Mouse (Mus musculus) embryonic fibroblast, embryonic 13.5 days (primary cell): ENCODE results near the gene Bmp2. TPM values are rescaled to one million over a fixed set of nuclear protein-coding genes. Genes with fewer than 3 reads are reported as not detected.

Experiments used
- H3K27ac ChIP-seq: 2 replicates; pipeline ENCODE4 v1.5.1; 2012; ENCODE audit warnings: low read length, control low read depth, inconsistent platforms; ENCODE audit not compliant: insufficient read depth
- H3K4me1 ChIP-seq: 2 replicates; pipeline ENCODE4 v1.6.1; 2011; ENCODE audit warnings: low read length; ENCODE audit not compliant: control insufficient read depth, insufficient read depth
- H3K4me3 ChIP-seq: 2 replicates; pipeline ENCODE4 v1.5.1; 2011; ENCODE audit warnings: mild to moderate bottlenecking, control low read depth, low read length; ENCODE audit not compliant: insufficient read depth
- CTCF ChIP-seq: IDR thresholded peaks from 2 replicates; pipeline ENCODE4 v1.5.1; 2011; ENCODE audit warnings: mild to moderate bottlenecking, control low read depth, low read length, moderate library complexity, borderline replicate concordance; ENCODE audit not compliant: insufficient read depth
- POLR2A ChIP-seq: IDR thresholded peaks from 2 replicates; pipeline ENCODE4 v1.6.1; 2011; ENCODE audit warnings: low read depth, mild to moderate bottlenecking, control low read depth, low read length, moderate library complexity
- polyA plus RNA-seq: library from polyadenylated mRNA; stranded (reverse); fragments of >200 nt; gene quantifications from 2 replicates; pipeline ENCODE4 v1.2.4, GENCODE M21; 2011; ENCODE audit warnings: low read depth; ENCODE audit not compliant: missing spikeins, insufficient read length

The Bmp2 gene
- polyA plus RNA-seq, 1 experiment, result 0.58 TPM

GRCm38 (mm10) chr2:133565995-133566710, 14.2 kb downstream of the Bmp2 start:
- no peaks in the 10 kb centered on the region; the same call in 1 of the 2 replicates for H3K4me1 ChIP-seq
- no peak overlapping the region for H3K4me3 ChIP-seq
- TF ChIP-seq CTCF (no peak), POLR2A (no peak)
- H3K27ac ChIP-seq, result no peak overlapping the region

GRCm38 (mm10) chr2:133591562-133592255, 39.8 kb downstream of the Bmp2 start:
- Histone ChIP-seq H3K4me1 (no peaks in the 10 kb centered on the region), H3K4me3 (no peak overlapping the region), H3K27ac (no peak overlapping the region)
- no peak for TF ChIP-seq POLR2A
- TF ChIP-seq CTCF, result no peak
